Mouse (Mus musculus) forebrain, embryonic 13.5 days (tissue): Measurements from ENCODE around the gene Slc16a13. TPM values are rescaled to one million over a fixed set of nuclear protein-coding genes. Genes with fewer than 3 reads are reported as not detected.

Source experiments
- ATAC-seq: fragments of 200-750 bp; cut with Nextera tagmentation; 2 replicates; pipeline ENCODE4 v1.8.0; 2017
- H3K27ac ChIP-seq: fragments of 300-500 bp; sonication (generic); 2 replicates; pipeline ENCODE4 v1.5.1; 2015; ENCODE audit warnings: inconsistent platforms, mild to moderate bottlenecking, moderate library complexity
- H3K27me3 ChIP-seq: fragments of 300-500 bp; sonication (generic); 2 replicates; pipeline ENCODE4 v1.6.1; 2015; ENCODE audit warnings: mild to moderate bottlenecking, inconsistent platforms
- H3K36me3 ChIP-seq: fragments of 300-500 bp; sonication (generic); 2 replicates; pipeline ENCODE4 v1.6.1; 2015; ENCODE audit warnings: mild to moderate bottlenecking, inconsistent platforms; ENCODE audit not compliant: poor library complexity, severe bottlenecking
- H3K4me1 ChIP-seq: fragments of 300-500 bp; sonication (generic); 2 replicates; pipeline ENCODE4 v1.6.1; 2015; ENCODE audit warnings: inconsistent platforms
- H3K4me2 ChIP-seq: fragments of 300-500 bp; sonication (generic); 2 replicates; pipeline ENCODE4 v1.6.1; 2015; ENCODE audit warnings: inconsistent platforms, mild to moderate bottlenecking, moderate library complexity
- H3K4me3 ChIP-seq: fragments of 300-500 bp; sonication (generic); 2 replicates; pipeline ENCODE4 v1.5.1; 2015; ENCODE audit warnings: mild to moderate bottlenecking, inconsistent platforms
- H3K9ac ChIP-seq: fragments of 300-500 bp; sonication (generic); 2 replicates; pipeline ENCODE4 v1.6.1; 2015; ENCODE audit warnings: mild to moderate bottlenecking, inconsistent platforms
- H3K9me3 ChIP-seq: fragments of 300-500 bp; sonication (generic); replicated peaks from 2 replicates; pipeline ENCODE4 v1.6.1; 2016; ENCODE audit warnings: inconsistent platforms
- WGBS: fragments of 180-500 bp; shearing (Covaris S2); methylation state at CpG from one replicate; pipeline ENCODE4 v1.1.7; 2015; 5-methylcytosine and 5-hydroxymethylcytosine counted together
- polyA plus RNA-seq: library from polyadenylated mRNA; unstranded; fragments of >200 nt; fragmentation: Nextera tagmentation; extraction: Ambion mirVana; gene quantifications from 2 replicates; pipeline ENCODE4 v1.2.1, GENCODE M21; 2015

The Slc16a13 gene
- polyA plus RNA-seq, 1 experiment from 2014 or later: 14.8 TPM

DNA sequence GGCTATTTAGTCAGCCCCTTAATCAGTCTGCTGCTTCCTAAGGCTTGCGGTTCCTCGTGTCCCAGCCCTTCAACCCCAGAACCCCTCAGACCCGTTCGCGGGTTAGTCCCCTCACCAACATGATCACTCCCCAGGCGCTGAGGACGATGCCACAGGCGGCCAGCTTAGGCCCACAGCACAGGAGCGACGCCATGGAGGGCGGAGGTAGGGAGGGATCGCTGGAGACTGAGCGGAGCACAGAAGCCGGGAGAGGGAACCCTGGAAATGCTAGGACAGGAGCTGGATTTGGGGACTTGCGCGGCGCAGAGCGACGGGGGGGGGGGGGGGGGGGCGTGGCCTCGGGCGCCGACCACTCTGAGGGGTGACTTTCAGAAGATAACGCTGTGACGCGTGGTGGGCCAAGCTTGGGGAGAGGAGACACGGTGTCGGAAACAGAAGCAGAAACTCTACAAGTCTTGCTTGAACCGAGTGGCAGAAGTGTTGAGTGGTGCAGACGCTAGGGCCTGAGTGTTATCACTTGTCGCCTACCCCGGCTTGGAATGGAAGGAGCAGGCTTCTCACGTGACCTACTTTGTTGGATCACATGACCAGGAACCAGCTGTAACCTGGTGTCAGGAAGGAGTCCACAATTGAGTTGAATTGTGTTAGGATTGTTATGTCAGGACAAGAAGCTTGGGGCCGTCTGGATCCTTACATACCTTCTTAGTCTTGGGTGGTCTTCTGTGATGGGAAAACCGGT lies 18.8 kb upstream of the Slc16a13 start, which contains the start of the genes Gm21988 and Rnasek:
Gene Gm21988 (minus strand): TSS at position 290 of the 739 bp plus-strand sequence.
Gene Rnasek (minus strand): TSS at position 302 of the 739 bp plus-strand sequence.
- 0 out of 2 replicates have a peak, but pooled peaks cover 5% of the 10 kb centered on the region for H3K27me3 ChIP-seq
- H3K36me3 ChIP-seq: peaks cover 14% of the 10 kb centered on the region
- H3K9ac ChIP-seq: peak within 1 kb of the TSS; percentile 91
- H3K9me3 ChIP-seq: no peaks in the 10 kb centered on the region
- WGBS: under 1% methylated on average over 27 of the region's 35 CpGs
- ATAC-seq: peak; percentile 59
- H3K27ac ChIP-seq: peak within 1 kb of the TSS; percentile 84
- peaks cover 32% of the 10 kb centered on the region for H3K4me1 ChIP-seq
- peak within 1 kb of the TSS; percentile 94 for H3K4me3 ChIP-seq
- peak within 1 kb of the TSS; percentile 99 for H3K4me2 ChIP-seq

DNA sequence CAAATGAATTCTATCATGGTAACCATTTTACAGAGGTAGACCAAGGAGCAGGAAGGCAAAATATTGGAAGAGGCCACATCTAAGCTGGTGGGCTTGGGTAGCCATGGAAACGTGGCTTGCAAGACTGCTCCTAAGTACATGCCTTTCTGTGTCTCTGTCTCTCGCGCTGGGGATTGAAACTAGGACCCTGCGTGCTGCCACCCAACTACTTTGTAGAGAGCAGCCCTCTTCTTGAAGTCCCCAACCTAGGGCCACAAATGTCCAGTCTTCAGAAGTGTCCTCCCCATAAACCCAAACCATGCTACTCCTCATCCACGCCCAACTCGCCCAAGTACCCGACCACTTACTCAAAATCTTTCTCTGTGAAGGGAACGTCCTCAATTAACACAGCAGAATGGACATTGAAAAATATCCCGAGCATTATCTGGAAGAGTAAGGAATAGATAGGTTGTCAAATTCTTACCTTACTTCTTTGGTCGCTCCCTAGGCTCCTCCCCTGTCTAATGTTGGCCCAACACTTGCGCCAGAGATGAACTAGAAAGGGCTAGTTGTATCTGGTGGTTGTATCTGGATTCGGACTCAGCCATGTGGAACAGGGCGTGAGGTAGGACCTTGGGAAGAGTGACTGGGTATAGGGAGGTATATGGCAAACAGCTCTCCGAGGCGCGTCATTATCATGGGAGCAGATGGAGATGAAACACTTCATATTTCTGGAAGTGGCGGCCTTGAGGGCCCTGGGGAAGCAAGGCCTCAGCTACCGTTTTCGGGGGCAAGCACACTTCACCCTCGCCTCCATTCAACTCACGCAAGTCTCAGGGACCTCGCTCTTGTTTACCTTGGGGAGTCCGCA lies 18.0 kb upstream of the Slc16a13 start:
- peak overlapping the region; percentile 84 for H3K27ac ChIP-seq
- peaks cover 20% of the 10 kb centered on the region for H3K36me3 ChIP-seq
- H3K4me2 ChIP-seq: peak overlapping the region; percentile 99
- H3K4me3 ChIP-seq: peak overlapping the region; percentile 94
- WGBS: 14% methylated on average over 23 of the region's 23 CpGs
- no peak for ATAC-seq
- no peaks in the 10 kb centered on the region for H3K9me3 ChIP-seq
- no peaks in the 10 kb centered on the region for H3K27me3 ChIP-seq
- H3K4me1 ChIP-seq: peaks cover 32% of the 10 kb centered on the region
- peak overlapping the region; percentile 91 for H3K9ac ChIP-seq

DNA sequence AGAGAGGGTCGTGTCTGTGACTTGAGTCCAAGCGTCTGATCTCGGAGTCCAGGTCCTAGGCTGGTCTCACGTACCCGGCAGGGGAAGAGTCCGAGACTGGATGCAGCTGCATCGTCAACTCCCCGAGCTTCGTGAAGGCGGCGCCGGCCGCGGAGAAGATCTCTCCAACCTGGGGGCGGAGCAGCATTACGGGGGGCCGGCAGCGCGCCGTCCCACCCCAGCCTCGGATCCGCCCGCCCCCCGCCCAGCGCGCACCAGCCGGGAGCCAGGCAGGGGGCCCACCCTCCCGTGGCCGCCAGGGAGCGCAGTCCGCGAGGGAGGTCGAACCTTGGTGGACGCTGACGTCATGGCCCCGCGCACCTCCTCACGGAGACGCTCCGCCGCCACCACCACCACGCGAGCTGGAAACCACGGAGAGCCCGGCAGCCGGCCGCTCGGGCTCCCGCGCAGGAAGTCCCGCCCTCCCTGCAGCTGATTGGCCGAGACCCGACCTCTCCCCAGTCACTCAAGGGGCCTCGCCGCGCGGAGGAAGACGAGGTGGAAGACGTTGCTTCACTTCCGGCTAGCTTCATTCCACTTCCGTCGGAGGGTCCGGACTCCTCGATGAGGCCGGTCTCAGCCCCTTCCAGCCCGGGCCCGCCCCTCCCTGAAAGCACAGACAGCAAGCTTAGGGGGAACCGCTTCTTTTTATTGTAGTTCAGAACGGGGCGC lies 16.7 kb upstream of the Slc16a13 start, which contains the start of gene 0610010K14Rik:
Gene 0610010K14Rik (minus strand): TSS at position 458 of the 711 bp plus-strand sequence.
- WGBS: under 1% methylated on average over 65 of the region's 70 CpGs
- peaks cover 20% of the 10 kb centered on the region for H3K36me3 ChIP-seq

DNA sequence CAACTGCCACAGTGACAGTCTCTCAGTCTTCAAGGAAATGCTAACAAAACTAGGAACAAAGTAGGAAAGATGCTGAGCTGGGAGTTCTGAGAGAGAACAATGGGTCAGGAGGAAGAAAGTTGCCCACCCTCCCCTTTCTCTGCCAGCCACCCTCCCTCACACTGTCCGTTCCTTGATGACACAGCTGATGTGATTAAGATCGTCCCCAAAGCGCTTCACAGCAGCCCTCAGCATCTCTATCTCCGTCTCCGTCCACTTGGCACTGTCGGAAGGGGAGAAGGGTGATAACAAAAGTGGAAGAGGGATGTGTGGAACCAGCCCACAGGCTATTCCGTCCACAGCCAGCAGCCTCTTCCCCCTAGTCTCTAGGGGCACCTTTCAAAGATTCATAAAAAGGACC lies 15.9 kb upstream of the Slc16a13 start:
- WGBS: 35% methylated on average over 7 of the region's 7 CpGs
- Histone ChIP-seq H3K9me3 (no peaks in the 10 kb centered on the region), H3K36me3 (peaks cover 20% of the 10 kb centered on the region), H3K27me3 (no peaks in the 10 kb centered on the region), H3K9ac (peak overlapping the region; percentile 80), H3K4me1 (peaks cover 42% of the 10 kb centered on the region), H3K4me2 (peak overlapping the region; percentile 99), H3K4me3 (peak overlapping the region; percentile 94), H3K27ac (peak overlapping the region; percentile 89)
- ATAC-seq: no peak

More for the DNA sequence above, 16.7 kb upstream of the Slc16a13 start, which contains the start of gene 0610010K14Rik:
- Histone ChIP-seq H3K4me1 (peaks cover 38% of the 10 kb centered on the region), H3K27me3 (no peaks in the 10 kb centered on the region), H3K4me2 (peak within 1 kb of the TSS; percentile 99), H3K27ac (peak within 1 kb of the TSS; percentile 89), H3K9ac (peak within 1 kb of the TSS; percentile 91), H3K4me3 (peak within 1 kb of the TSS; percentile 94), H3K9me3 (no peaks in the 10 kb centered on the region)
- peak; percentile 95 for ATAC-seq

DNA sequence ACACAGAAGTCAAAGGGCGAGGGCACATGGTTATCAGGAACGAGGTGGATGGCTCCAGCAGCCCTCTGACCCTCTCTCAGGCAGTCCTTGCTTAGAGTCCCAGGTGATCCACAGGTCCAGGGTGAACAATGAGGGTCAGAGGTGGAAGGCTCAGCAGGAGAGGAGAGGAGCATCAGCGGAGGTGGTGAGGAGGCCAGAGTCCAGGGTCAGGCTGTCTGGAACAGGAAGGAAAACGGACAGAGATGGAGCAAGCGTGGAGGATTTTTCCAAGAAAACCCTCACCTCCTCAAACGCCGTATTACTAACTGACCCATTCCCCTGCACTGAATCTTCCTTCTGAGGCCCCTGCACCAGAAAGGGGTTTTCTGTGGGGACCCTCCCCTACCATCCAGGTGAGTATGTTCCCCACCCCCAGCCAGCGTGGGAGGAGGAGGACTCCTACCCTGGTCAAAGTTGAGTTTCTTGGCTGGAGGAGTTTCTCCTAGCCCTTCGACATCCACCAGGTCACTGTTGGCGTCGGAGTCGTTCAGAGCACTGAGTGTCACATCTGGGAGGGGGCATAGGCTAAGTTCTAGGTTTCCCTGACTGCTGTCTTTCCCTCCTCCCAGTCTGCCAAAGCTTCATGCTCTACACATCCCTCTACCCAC lies 14.5 kb upstream of the Slc16a13 start:
- WGBS: 92% methylated on average over 12 of the region's 12 CpGs
- no peak for ATAC-seq
- Histone ChIP-seq H3K36me3 (peaks cover 20% of the 10 kb centered on the region), H3K27ac (no peak overlapping the region), H3K4me3 (no peak overlapping the region), H3K9ac (no peak overlapping the region), H3K27me3 (peaks cover 7% of the 10 kb centered on the region; the same call in 1 of the 2 replicates), H3K4me1 (peaks cover 38% of the 10 kb centered on the region), H3K9me3 (no peaks in the 10 kb centered on the region), H3K4me2 (no peak overlapping the region)

DNA sequence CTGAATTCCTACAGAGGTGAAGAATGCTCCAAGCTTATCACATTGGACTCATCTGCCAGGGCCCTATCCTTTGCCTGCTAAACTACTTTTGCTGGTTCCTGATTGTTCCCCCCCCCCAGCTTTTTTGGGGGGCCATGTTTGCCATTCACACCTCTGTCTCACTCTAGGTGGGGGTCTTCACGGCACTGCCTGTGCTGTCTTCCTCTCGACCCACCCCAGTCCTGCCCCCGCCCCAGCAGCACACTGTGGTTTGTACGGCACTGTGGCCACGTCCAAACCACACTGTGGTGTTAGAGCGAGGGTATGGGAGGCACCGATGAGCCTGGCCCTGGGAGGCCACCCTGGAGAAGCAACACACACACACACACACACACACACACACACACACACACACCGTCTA lies 13.6 kb upstream of the Slc16a13 start:
- 93% methylated on average over 8 of the region's 8 CpGs for WGBS
- Histone ChIP-seq H3K27ac (no peak overlapping the region), H3K9me3 (no peaks in the 10 kb centered on the region), H3K9ac (no peak overlapping the region), H3K4me3 (no peak overlapping the region), H3K36me3 (peaks cover 20% of the 10 kb centered on the region), H3K4me1 (peaks cover 42% of the 10 kb centered on the region), H3K27me3 (peaks cover 16% of the 10 kb centered on the region), H3K4me2 (no peak overlapping the region)
- no peak for ATAC-seq

DNA sequence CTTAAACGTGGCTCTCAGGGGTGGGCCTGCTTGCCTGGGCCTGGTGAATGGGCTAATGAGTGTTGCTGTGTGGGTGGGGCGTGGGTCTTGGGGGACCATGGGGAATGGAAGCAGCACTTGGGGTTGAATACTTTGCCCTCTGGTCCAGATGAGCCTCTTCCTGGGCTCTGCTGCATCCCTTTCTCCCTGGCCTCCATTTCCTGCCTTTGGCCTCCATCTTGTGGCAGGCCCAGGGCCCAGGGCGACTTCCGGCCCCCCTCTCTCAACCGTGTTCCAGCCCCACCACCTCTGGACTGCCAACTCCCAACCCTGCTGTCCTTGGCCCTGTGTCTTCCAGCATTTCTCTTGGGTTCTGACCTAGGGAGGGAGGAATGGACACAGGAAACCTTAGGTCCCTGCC lies 13.2 kb upstream of the Slc16a13 start:
- H3K27ac ChIP-seq: no peak overlapping the region
- peaks cover 20% of the 10 kb centered on the region for H3K27me3 ChIP-seq
- H3K9me3 ChIP-seq: no peaks in the 10 kb centered on the region
- H3K9ac ChIP-seq: no peak overlapping the region
- no peak for ATAC-seq
- 50% methylated on average over 5 of the region's 5 CpGs for WGBS
- H3K4me1 ChIP-seq: peaks cover 44% of the 10 kb centered on the region
- no peak overlapping the region for H3K4me3 ChIP-seq
- no peak overlapping the region for H3K4me2 ChIP-seq
- H3K36me3 ChIP-seq: peaks cover 20% of the 10 kb centered on the region

DNA sequence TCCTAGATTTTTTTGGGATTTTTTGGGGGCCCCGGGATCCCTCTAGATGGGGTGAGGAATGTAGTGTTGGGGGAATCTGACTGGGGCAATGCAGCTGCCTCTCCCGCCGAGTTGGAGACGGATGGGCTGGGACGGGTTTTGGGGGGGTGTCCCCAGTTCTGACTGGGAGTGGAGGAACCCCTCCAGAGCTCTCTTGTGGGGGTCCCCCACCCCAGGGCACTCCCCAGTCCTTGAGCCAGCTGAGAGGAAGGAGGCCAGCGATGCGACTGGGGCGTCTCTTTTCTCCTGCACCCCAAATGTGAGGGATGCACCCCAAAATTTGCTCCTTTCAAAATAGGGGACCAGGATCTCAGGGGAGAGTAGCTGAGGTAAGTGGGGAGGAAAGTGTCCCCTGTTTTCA lies 12.2 kb upstream of the Slc16a13 start:
- ATAC-seq: no peak
- no peak overlapping the region for H3K27ac ChIP-seq
- peak overlapping the region; percentile 31; the same call in 1 of the 2 replicates for H3K4me3 ChIP-seq
- peak overlapping the region; percentile 65 for H3K9ac ChIP-seq
- H3K36me3 ChIP-seq: peaks cover 20% of the 10 kb centered on the region
- H3K27me3 ChIP-seq: peaks cover 31% of the 10 kb centered on the region
- WGBS: 33% methylated on average over 8 of the region's 8 CpGs
- H3K9me3 ChIP-seq: no peaks in the 10 kb centered on the region
- H3K4me2 ChIP-seq: peak overlapping the region; percentile 60
- peaks cover 44% of the 10 kb centered on the region for H3K4me1 ChIP-seq

DNA sequence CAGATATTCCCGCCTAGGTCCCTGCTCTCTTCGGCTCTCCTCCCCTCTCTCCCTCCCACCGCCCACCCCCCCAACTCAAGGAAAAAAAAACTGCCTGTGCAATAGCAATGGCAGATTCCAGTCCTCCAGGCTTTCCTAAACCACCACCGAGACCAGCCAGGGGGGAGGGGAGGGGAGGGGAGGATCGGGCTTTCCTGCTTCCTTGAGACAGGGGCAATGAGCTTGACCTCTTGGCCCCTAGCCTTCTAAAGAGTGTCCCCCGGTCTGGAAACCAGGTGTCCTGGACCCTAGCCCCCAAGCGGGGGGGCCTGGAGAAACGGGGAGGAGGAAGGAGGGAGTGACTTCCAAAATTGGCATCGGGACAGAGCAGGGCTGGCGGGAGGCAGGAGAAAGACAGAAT lies 11.7 kb upstream of the Slc16a13 start:
- Histone ChIP-seq H3K9me3 (no peaks in the 10 kb centered on the region), H3K27me3 (peaks cover 35% of the 10 kb centered on the region), H3K4me2 (peak overlapping the region; percentile 60), H3K4me1 (peaks cover 48% of the 10 kb centered on the region), H3K9ac (peak overlapping the region; percentile 65), H3K27ac (no peak overlapping the region), H3K36me3 (peaks cover 20% of the 10 kb centered on the region), H3K4me3 (peak overlapping the region; percentile 31)
- WGBS: 9% methylated on average over 10 of the region's 10 CpGs
- no peak for ATAC-seq

DNA sequence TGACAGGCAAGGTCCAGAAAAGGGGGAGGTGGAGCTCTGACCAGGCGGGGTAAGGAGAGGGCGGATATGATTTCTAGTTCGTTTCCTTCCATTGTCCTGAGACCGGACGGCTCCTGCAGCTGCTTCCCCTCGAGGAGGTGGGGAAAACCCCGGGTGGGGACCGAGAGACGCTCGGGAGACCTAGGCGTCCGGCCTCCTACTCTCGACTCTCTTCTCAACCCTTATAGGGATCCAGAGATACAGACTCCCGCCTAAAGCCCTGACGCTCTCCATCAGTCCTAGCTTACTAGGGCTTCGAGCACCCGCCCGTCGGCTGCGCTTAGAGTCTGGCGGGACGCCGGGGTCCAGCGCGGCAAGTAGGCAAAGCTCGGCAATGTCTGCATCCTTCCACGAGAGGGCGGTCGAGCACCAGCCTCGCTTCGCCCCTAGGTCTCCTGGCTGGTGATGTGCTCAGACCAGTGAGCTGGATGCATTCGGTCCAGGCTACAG lies 9.4 kb upstream of the Slc16a13 start:
- WGBS: 2% methylated on average over 32 of the region's 32 CpGs
- H3K27ac ChIP-seq: no peak overlapping the region
- peak overlapping the region; percentile 13 for H3K4me3 ChIP-seq
- no peak overlapping the region for H3K9ac ChIP-seq
- peak overlapping the region; percentile 54 for H3K4me2 ChIP-seq
- peaks cover 58% of the 10 kb centered on the region for H3K27me3 ChIP-seq
- H3K4me1 ChIP-seq: peaks cover 52% of the 10 kb centered on the region
- H3K36me3 ChIP-seq: peaks cover 12% of the 10 kb centered on the region
- peak; percentile 31; the same call in 1 of the 2 replicates for ATAC-seq
- H3K9me3 ChIP-seq: no peaks in the 10 kb centered on the region
